Mouse (Mus musculus) urinary bladder, postnatal 25 days (tissue): ENCODE data around the gene Vcp.

ENCODE experiments used
- DNase-seq: peaks from one replicate; pipeline ENCODE4 v3.0.0; 2022; ENCODE audit warnings: low spot score

Gene Vcp

GRCm38 (mm10) chr4:42969304-42969703, 31.0 kb downstream of the Vcp start, which contains the start of gene 1700022I11Rik:
1700022I11Rik (plus strand) TSS chr4:42969604.
- DNase-seq = no peak

GRCm38 (mm10) chr4:42965039-42965719, 35.1 kb downstream of the Vcp start:
- peak; percentile 29 for DNase-seq

DNA sequence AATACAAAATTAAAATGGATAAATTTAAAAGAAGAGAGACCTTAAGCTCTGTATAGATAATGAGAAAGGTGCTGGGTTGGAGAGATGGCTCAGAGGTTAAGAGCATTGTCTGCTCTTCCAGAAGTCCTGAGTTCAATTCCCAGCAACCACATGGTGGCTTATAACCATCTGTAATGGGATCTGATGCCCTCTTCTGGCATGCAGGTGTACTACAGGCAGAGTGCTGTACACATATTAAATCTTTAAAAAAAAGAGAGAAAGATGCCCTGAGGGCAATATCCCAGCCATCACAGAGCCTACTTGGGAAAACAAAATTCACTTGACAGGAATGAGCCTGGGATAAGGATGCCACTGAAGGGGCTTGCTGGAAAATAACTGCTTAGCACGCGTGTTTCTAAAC, 36.8 kb downstream of the Vcp start:
- DNase-seq = no peak

DNA sequence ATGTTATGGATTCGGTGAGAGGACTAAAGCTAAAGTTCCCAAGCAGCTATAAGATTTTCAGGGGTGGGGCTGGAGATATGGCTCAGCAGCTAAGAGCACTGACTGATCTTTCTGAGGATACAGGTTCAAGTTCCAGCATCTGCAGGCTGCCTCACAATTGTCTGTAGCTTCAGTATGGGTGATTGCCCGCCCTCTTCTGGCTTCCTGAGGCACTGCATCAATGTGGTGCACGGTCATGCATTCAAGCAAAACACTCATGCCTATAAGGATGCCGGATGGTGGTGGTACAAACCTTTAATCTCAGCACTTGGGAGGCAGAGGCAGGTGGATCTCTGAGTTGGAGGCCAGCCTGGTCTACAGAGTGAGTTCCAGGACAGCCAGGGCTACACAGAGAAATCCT, 38.7 kb downstream of the Vcp start:
- peak; percentile 31 for DNase-seq

DNA sequence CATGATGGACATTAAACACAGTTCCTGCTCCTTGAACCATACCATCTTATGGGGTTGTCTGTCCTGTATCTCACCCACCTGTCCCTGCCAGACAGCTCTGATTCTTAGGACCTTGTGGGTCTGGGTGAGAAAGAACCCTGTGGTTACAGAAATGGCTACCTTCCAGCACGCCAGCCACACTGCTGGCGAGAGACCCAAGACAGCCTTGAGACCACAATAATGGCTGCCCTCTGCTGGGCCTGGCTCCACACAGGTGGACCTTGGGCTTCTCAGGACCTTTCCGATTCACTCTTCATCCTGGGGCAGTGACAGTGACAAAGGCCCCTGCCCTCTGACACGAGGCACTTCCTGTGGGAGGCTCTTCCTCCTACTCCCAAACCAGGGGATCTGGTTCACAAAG, 40.9 kb downstream of the Vcp start:
- DNase-seq = no peak

GRCm38 (mm10) chr4:42958942-42959341, 41.4 kb downstream of the Vcp start:
- no peak for DNase-seq

GRCm38 (mm10) chr4:42957979-42958378, 42.3 kb downstream of the Vcp start:
- DNase-seq = no peak

DNA sequence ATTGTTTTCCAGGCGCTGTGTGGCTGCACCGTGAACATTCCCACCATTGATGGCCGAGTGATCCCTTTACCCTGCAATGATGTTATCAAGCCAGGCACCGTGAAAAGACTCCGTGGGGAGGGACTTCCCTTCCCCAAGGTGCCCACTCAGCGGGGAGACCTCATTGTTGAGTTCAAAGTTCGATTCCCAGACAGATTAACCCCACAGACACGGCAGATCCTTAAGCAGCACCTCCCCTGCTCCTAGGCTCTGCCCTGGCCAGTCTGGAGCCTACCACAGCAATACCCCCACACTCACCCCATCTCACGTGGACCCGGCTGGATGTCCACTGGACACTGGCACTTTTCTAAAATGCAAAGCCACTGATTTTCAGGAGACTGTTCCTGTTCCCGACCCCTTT, 43.0 kb downstream of the Vcp start:
- DNase-seq = no peak

- no peak for DNase-seq
These were observed 43.7 kb downstream of the Vcp start for GRCm38 (mm10) chr4:42956581-42956980.

DNA sequence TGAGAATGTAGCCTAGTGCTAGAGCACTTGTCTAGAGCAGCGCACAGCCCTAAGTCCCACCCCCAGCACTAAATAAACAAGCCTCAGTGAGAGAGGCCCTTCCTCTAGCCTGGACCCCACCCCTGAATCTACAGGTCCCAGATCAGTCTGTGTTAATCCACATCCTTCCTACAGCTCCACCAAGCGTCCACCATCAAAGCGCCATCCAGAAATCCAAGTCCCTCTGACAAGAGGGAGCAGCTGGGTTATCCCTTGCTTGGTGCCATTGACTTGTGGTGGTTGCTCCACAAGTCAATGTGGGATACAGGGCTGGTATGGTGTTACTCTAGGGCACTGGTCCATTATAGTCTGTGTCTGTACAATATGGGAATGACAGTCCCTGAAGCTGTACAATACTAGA, 45.1 kb downstream of the Vcp start:
- DNase-seq = no peak

- peak; percentile 67 for DNase-seq
These were observed 46.0 kb downstream of the Vcp start for GRCm38 (mm10) chr4:42954297-42954696.

- DNase-seq = no peak
These were observed 46.7 kb downstream of the Vcp start for GRCm38 (mm10) chr4:42953435-42954094.

- no peak for DNase-seq
These were observed 47.7 kb downstream of the Vcp start for GRCm38 (mm10) chr4:42952563-42952962.

GRCm38 (mm10) chr4:42951206-42952195, 48.8 kb downstream of the Vcp start:
- no peak for DNase-seq

- peak; percentile 80 for DNase-seq
These were observed 50.2 kb downstream of the Vcp start for GRCm38 (mm10) chr4:42950065-42950558.

- peak; percentile 95 for DNase-seq
These were observed 50.6 kb downstream of the Vcp start, which contains the start of gene Dnajb5 for GRCm38 (mm10) chr4:42949676-42950051. Dnajb5 (plus strand) TSS chr4:42949814.

- DNase-seq = no peak
These were observed 51.1 kb downstream of the Vcp start for GRCm38 (mm10) chr4:42949051-42949675.

- DNase-seq = no peak
These were observed 51.8 kb downstream of the Vcp start for GRCm38 (mm10) chr4:42948527-42948926.

GRCm38 (mm10) chr4:42946733-42947290, 53.5 kb downstream of the Vcp start:
- DNase-seq = no peak

DNA sequence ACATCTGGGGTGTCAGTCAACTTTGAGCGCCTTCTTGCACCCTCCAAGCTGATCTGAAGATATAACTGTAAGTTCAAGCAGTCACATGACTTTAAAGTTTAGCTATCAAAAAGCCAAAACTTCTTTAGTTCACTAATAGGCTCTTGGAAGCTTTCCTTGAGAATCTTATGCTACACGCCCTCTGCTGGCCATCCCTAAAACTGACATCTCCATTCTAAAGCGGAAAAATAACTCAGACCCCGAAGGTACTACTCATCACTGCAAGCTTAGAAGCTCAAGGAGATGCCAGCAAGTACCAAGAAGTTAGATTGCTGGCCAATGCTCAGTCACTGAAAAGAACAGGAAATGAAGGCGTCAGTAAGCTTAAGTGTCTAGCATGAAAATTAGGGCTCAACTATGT, 54.4 kb downstream of the Vcp start:
- peak; percentile 47 for DNase-seq

DNA sequence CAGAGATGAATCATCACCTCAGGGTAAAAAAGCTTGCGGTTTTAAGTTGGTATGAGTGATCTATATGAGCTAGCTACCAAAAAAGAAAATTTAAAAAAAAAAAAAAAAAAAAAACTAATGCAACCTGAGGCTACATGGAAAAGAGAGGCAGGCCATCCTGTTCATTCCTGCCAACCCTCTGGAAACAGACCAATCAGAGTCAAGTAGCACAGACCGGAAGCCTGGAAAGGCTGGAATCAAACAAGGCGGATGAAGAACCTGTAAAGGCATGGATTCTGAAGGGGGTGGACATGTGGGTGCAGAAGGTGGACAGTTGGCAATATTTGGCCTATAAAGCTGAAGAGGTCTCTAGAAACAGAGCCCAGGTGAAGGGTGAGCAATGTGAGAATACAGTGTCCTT, 54.9 kb downstream of the Vcp start:
- DNase-seq = no peak

DNA sequence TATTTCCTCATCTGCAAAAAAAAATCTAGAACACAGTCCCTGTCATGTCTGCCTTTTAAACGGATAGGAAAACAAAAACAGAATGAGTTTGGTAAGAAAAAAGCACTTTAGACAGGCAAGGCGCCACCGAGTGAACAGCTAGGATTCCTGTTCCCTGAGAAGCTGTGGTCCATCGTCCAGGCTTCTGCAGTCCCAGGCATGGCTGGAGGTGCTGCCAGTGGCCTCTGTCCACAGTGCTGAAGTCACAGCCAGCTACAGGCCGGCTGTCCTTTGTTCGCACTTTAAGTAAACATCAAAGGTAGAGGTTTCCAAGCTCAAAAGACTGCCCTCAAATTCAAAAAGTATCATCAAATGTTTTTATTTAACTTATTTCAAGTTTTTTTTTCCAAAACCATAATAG, 55.3 kb downstream of the Vcp start:
- no peak for DNase-seq
